Mouse (Mus musculus): Measurements from ENCODE around the gene Bag5.

DNA sequence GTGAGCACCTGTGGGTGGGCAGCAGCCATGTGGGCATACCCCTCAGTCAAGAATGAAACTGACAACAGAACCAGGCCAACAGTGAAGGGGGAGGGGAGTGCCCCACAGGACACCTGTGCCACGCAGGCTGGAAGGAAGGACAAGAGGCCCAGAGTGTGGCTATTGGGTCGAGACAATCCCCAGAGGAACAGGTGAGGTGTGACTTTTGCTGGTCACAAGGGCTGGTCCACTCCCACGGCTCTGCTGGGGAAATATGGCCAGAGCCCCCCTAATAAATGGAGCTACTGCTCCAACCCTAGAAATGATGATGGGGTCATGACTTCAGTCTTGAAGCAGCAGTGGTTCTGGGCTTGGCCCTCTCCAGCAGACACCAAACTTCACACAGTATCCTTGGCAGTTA is 9.8 kb downstream of the Bag5 start:
- TF ChIP-seq CTCF (conservative IDR thresholded peaks at IDR 0.05; ENCODE audit: insufficient read depth, insufficient read length, low read depth, low read length) (no peak), POLR2A (IDR thresholded peaks at IDR 0.05; ENCODE audit: low read depth, low read length) (no peak)
